In genomic region chrX:73718686-73719362, GRCm38 (mm10) we compare ENCODE assay signal across 8 mouse cellular contexts. TPM values are rescaled to one million over a fixed set of nuclear protein-coding genes. Genes with fewer than 3 reads are reported as not detected.
DNase-seq lines count a peak whose midpoint lies in the region; ATAC-seq lines count a peak whose summit lies in the region.

No protein-coding gene starts in this region.

- H3K27ac ChIP-seq in hindbrain, embryonic 10.5 days, result no peak overlapping the region
- no peak overlapping the region for H3K27ac ChIP-seq in hindbrain, embryonic 11.5 days (ENCODE audit: low read depth, low read length)
- peak overlapping the region; percentile 11; the same call in 1 of the 2 replicates for H3K27ac ChIP-seq in embryonic facial prominence, embryonic 14.5 days (replicated peaks; ENCODE audit: low read depth, low read length)
- no peak overlapping the region for H3K27ac ChIP-seq in hindbrain, embryonic 16.5 days (ENCODE audit: low read depth, low read length)
- 0 out of 2 replicates have a peak overlapping the region, but pooled peaks have one; percentile 48 for H3K27ac ChIP-seq in liver, embryonic 12.5 days
- H3K27ac ChIP-seq in neural tube, embryonic 13.5 days (replicated peaks), result peak overlapping the region; percentile 56

- peaks cover 3% of the 10 kb centered on the region; the same call in 1 of the 2 replicates for H3K36me3 ChIP-seq in hindbrain, embryonic 10.5 days
- no peaks in the 10 kb centered on the region for H3K36me3 ChIP-seq in hindbrain, embryonic 11.5 days (ENCODE audit: control insufficient read depth, insufficient read depth, low read length)
- no peaks in the 10 kb centered on the region; the same call in 1 of the 2 replicates for H3K36me3 ChIP-seq in embryonic facial prominence, embryonic 14.5 days (ENCODE audit: control insufficient read depth, insufficient read depth, low read length)
- no peaks in the 10 kb centered on the region for H3K36me3 ChIP-seq in hindbrain, embryonic 16.5 days (ENCODE audit: control insufficient read depth, insufficient read depth, low read length)
- peaks cover 8% of the 10 kb centered on the region; the same call in 1 of the 2 replicates for H3K36me3 ChIP-seq in liver, embryonic 12.5 days
- 0 out of 2 replicates have a peak, but pooled peaks cover 13% of the 10 kb centered on the region for H3K36me3 ChIP-seq in neural tube, embryonic 13.5 days

- no peak overlapping the region for H3K9ac ChIP-seq in hindbrain, embryonic 11.5 days (ENCODE audit: low read depth, low read length)
- no peak overlapping the region for H3K9ac ChIP-seq in embryonic facial prominence, embryonic 14.5 days (ENCODE audit: low read depth, low read length)
- H3K9ac ChIP-seq in hindbrain, embryonic 16.5 days (ENCODE audit: low read depth, low read length), result no peak overlapping the region
- H3K9ac ChIP-seq in liver, embryonic 12.5 days, result peak overlapping the region; percentile 39
- peak overlapping the region; percentile 26; the same call in 1 of the 2 replicates for H3K9ac ChIP-seq in neural tube, embryonic 13.5 days

- H3K4me1 ChIP-seq in hindbrain, embryonic 10.5 days (replicated peaks), result peaks cover 34% of the 10 kb centered on the region
- H3K4me1 ChIP-seq in hindbrain, embryonic 11.5 days (replicated peaks; ENCODE audit: control insufficient read depth, insufficient read depth, low read length), result no peaks in the 10 kb centered on the region
- H3K4me1 ChIP-seq in embryonic facial prominence, embryonic 14.5 days (ENCODE audit: control insufficient read depth, insufficient read depth, low read length), result peaks cover 11% of the 10 kb centered on the region
- H3K4me1 ChIP-seq in hindbrain, embryonic 16.5 days (ENCODE audit: control insufficient read depth, insufficient read depth, low read depth, low read length), result peaks cover 17% of the 10 kb centered on the region
- H3K4me1 ChIP-seq in liver, embryonic 12.5 days, result peaks cover 41% of the 10 kb centered on the region
- H3K4me1 ChIP-seq in neural tube, embryonic 13.5 days (replicated peaks), result peaks cover 35% of the 10 kb centered on the region

- ATAC-seq in hindbrain, embryonic 11.5 days (ENCODE audit: low FRiP score), result no peak
- peak; percentile 15 for ATAC-seq in activated CD4-positive, CD25-positive, alpha-beta regulatory T cell, adult 4 months
- ATAC-seq in embryonic facial prominence, embryonic 14.5 days (ENCODE audit: low read depth), result no peak
- no peak for ATAC-seq in hindbrain, embryonic 16.5 days
- no peak for ATAC-seq in liver, embryonic 12.5 days
- no peak for ATAC-seq in neural tube, embryonic 13.5 days (ENCODE audit: low read depth)

- no peaks in the 10 kb centered on the region for H3K9me3 ChIP-seq in hindbrain, embryonic 10.5 days
- no peaks in the 10 kb centered on the region for H3K9me3 ChIP-seq in hindbrain, embryonic 11.5 days (ENCODE audit: control insufficient read depth, low read length)
- no peaks in the 10 kb centered on the region for H3K9me3 ChIP-seq in embryonic facial prominence, embryonic 14.5 days (ENCODE audit: control insufficient read depth, low read length)
- H3K9me3 ChIP-seq in hindbrain, embryonic 16.5 days (ENCODE audit: control insufficient read depth, low read length), result no peaks in the 10 kb centered on the region
- H3K9me3 ChIP-seq in liver, embryonic 12.5 days (replicated peaks), result no peaks in the 10 kb centered on the region
- H3K9me3 ChIP-seq in neural tube, embryonic 13.5 days, result no peaks in the 10 kb centered on the region

- H3K27me3 ChIP-seq in hindbrain, embryonic 10.5 days (ENCODE audit: insufficient read depth, poor library complexity, severe bottlenecking), result peaks cover 6% of the 10 kb centered on the region
- H3K27me3 ChIP-seq in hindbrain, embryonic 11.5 days (ENCODE audit: control insufficient read depth, insufficient read depth, low read length), result no peaks in the 10 kb centered on the region
- no peaks in the 10 kb centered on the region for H3K27me3 ChIP-seq in embryonic facial prominence, embryonic 14.5 days (replicated peaks; ENCODE audit: control insufficient read depth, insufficient read depth, low read length)
- H3K27me3 ChIP-seq in hindbrain, embryonic 16.5 days (replicated peaks; ENCODE audit: control insufficient read depth, insufficient read depth, low read length), result no peaks in the 10 kb centered on the region
- no peaks in the 10 kb centered on the region for H3K27me3 ChIP-seq in liver, embryonic 12.5 days (replicated peaks)
- H3K27me3 ChIP-seq in neural tube, embryonic 13.5 days, result no peaks in the 10 kb centered on the region

- 0 out of 2 replicates have a peak overlapping the region, but pooled peaks have one; percentile 6 for H3K4me3 ChIP-seq in hindbrain, embryonic 10.5 days
- no peak overlapping the region; the same call in 1 of the 2 replicates for H3K4me3 ChIP-seq in hindbrain, embryonic 11.5 days (ENCODE audit: low read depth, low read length)
- H3K4me3 ChIP-seq in embryonic facial prominence, embryonic 14.5 days (ENCODE audit: low read depth, low read length), result no peak overlapping the region
- no peak overlapping the region for H3K4me3 ChIP-seq in hindbrain, embryonic 16.5 days (ENCODE audit: low read length)
- peak overlapping the region; percentile 68; the same call in 1 of the 2 replicates for H3K4me3 ChIP-seq in liver, embryonic 12.5 days
- H3K4me3 ChIP-seq in neural tube, embryonic 13.5 days, result no peak overlapping the region

- 57% methylated on average over 5 of the region's 5 CpGs for WGBS in hindbrain, embryonic 10.5 days
- WGBS in hindbrain, embryonic 11.5 days, result 62% methylated on average over 5 of the region's 5 CpGs
- 29% methylated on average over 5 of the region's 5 CpGs for WGBS in embryonic facial prominence, embryonic 14.5 days
- 44% methylated on average over 5 of the region's 5 CpGs for WGBS in hindbrain, embryonic 16.5 days
- 39% methylated on average over 5 of the region's 5 CpGs for WGBS in liver, embryonic 12.5 days (ENCODE audit: insufficient replicate concordance)
- WGBS in neural tube, embryonic 13.5 days, result 35% methylated on average over 5 of the region's 5 CpGs

- DNase-seq in hindbrain, embryonic 10.5 days (ENCODE audit: low spot score), result no peak
- no peak for DNase-seq in hindbrain, embryonic 11.5 days (ENCODE audit: low spot score)
- DNase-seq in embryonic facial prominence, embryonic 14.5 days (ENCODE audit: low spot score), result peak; percentile 27
- no peak for DNase-seq in yolk sac, embryonic 10.5 days (ENCODE audit: low spot score)

- H3K4me2 ChIP-seq in hindbrain, embryonic 11.5 days (replicated peaks; ENCODE audit: low read depth, low read length), result no peak overlapping the region
- H3K4me2 ChIP-seq in embryonic facial prominence, embryonic 14.5 days (ENCODE audit: low read depth, low read length), result peak overlapping the region; percentile 70
- peak overlapping the region; percentile 12; the same call in 1 of the 2 replicates for H3K4me2 ChIP-seq in hindbrain, embryonic 16.5 days (ENCODE audit: low read length)
- peak overlapping the region; percentile 85 for H3K4me2 ChIP-seq in liver, embryonic 12.5 days
- H3K4me2 ChIP-seq in neural tube, embryonic 13.5 days, result peak overlapping the region; percentile 68

RNA-seq across cellular contexts. Expression of gene Abcd1, which starts 2.4 kb away (rescaled TPM):
- polyA plus RNA-seq in hindbrain, embryonic 10.5 days (2016; fragmentation: Nextera tagmentation; extraction: Ambion mirVana), result 10.7 and 14.1 TPM in 2 replicates
- polyA plus RNA-seq in hindbrain, embryonic 11.5 days (2014; fragmentation: Nextera tagmentation; extraction: Ambion mirVana), result 7.6 and 8.7 TPM in 2 replicates
- 10 to 100 TPM; 22.3 to 34.1 TPM for polyA plus RNA-seq in activated CD4-positive, CD25-positive, alpha-beta regulatory T cell, adult 4 months (2017; shearing (Covaris generic))
- 14.7 and 15.7 TPM in 2 replicates for polyA plus RNA-seq in embryonic facial prominence, embryonic 14.5 days (2014; fragmentation: Nextera tagmentation; extraction: Ambion mirVana)
- 13.1 and 13.2 TPM in 2 replicates for polyA plus RNA-seq in hindbrain, embryonic 16.5 days (2015; fragmentation: Nextera tagmentation; extraction: Ambion mirVana)
- polyA plus RNA-seq in liver, embryonic 12.5 days (2016; fragmentation: Nextera tagmentation; extraction: Ambion mirVana), result 9.9 and 10.6 TPM in 2 replicates
- 10.3 and 11.1 TPM in 2 replicates for polyA plus RNA-seq in neural tube, embryonic 13.5 days (2015; fragmentation: Nextera tagmentation; extraction: Ambion mirVana)

RNA-seq across cellular contexts. Expression of gene Bcap31, which starts 2.8 kb away (rescaled TPM):
- polyA plus RNA-seq in hindbrain, embryonic 10.5 days (2016; fragmentation: Nextera tagmentation; extraction: Ambion mirVana), result 144 and 164 TPM in 2 replicates
- polyA plus RNA-seq in hindbrain, embryonic 11.5 days (2014; fragmentation: Nextera tagmentation; extraction: Ambion mirVana), result 146 and 155 TPM in 2 replicates
- 100 to 1,000 TPM; 270 to 336 TPM for polyA plus RNA-seq in activated CD4-positive, CD25-positive, alpha-beta regulatory T cell, adult 4 months (2017; shearing (Covaris generic))
- 240 and 244 TPM in 2 replicates for polyA plus RNA-seq in embryonic facial prominence, embryonic 14.5 days (2014; fragmentation: Nextera tagmentation; extraction: Ambion mirVana)
- 144 and 154 TPM in 2 replicates for polyA plus RNA-seq in hindbrain, embryonic 16.5 days (2015; fragmentation: Nextera tagmentation; extraction: Ambion mirVana)
- 173 and 175 TPM in 2 replicates for polyA plus RNA-seq in liver, embryonic 12.5 days (2016; fragmentation: Nextera tagmentation; extraction: Ambion mirVana)
- polyA plus RNA-seq in neural tube, embryonic 13.5 days (2015; fragmentation: Nextera tagmentation; extraction: Ambion mirVana), result 147 and 150 TPM in 2 replicates

RNA-seq across cellular contexts. Expression of gene Plxnb3, which starts 38.1 kb away (rescaled TPM):
- 0.10 and 0.19 TPM in 2 replicates for polyA plus RNA-seq in hindbrain, embryonic 10.5 days (2016; fragmentation: Nextera tagmentation; extraction: Ambion mirVana)
- polyA plus RNA-seq in hindbrain, embryonic 11.5 days (2014; fragmentation: Nextera tagmentation; extraction: Ambion mirVana), result 0.28 TPM in 1 of 2 replicates, not detected in the other
- not detected for polyA plus RNA-seq in activated CD4-positive, CD25-positive, alpha-beta regulatory T cell, adult 4 months (2017; shearing (Covaris generic))
- 0.90 and 1.1 TPM in 2 replicates for polyA plus RNA-seq in embryonic facial prominence, embryonic 14.5 days (2014; fragmentation: Nextera tagmentation; extraction: Ambion mirVana)
- 0.90 and 1.2 TPM in 2 replicates for polyA plus RNA-seq in hindbrain, embryonic 16.5 days (2015; fragmentation: Nextera tagmentation; extraction: Ambion mirVana)
- 0.17 and 0.28 TPM in 2 replicates for polyA plus RNA-seq in liver, embryonic 12.5 days (2016; fragmentation: Nextera tagmentation; extraction: Ambion mirVana)
- 0.50 and 0.73 TPM in 2 replicates for polyA plus RNA-seq in neural tube, embryonic 13.5 days (2015; fragmentation: Nextera tagmentation; extraction: Ambion mirVana)

RNA-seq across cellular contexts. Expression of gene Slc6a8, which starts 45.9 kb away (rescaled TPM):
- 5.0 and 5.6 TPM in 2 replicates for polyA plus RNA-seq in hindbrain, embryonic 10.5 days (2016; fragmentation: Nextera tagmentation; extraction: Ambion mirVana)
- polyA plus RNA-seq in hindbrain, embryonic 11.5 days (2014; fragmentation: Nextera tagmentation; extraction: Ambion mirVana), result 6.0 and 7.8 TPM in 2 replicates
- under 1 TPM; 0.36 to 0.61 TPM for polyA plus RNA-seq in activated CD4-positive, CD25-positive, alpha-beta regulatory T cell, adult 4 months (2017; shearing (Covaris generic))
- polyA plus RNA-seq in embryonic facial prominence, embryonic 14.5 days (2014; fragmentation: Nextera tagmentation; extraction: Ambion mirVana), result 8.8 and 10.1 TPM in 2 replicates
- 6.0 and 7.1 TPM in 2 replicates for polyA plus RNA-seq in hindbrain, embryonic 16.5 days (2015; fragmentation: Nextera tagmentation; extraction: Ambion mirVana)
- polyA plus RNA-seq in liver, embryonic 12.5 days (2016; fragmentation: Nextera tagmentation; extraction: Ambion mirVana), result 1.3 and 1.8 TPM in 2 replicates
- polyA plus RNA-seq in neural tube, embryonic 13.5 days (2015; fragmentation: Nextera tagmentation; extraction: Ambion mirVana), result 7.7 and 7.8 TPM in 2 replicates

RNA-seq across cellular contexts. Expression of gene Srpk3, which starts 55.4 kb away (rescaled TPM):
- polyA plus RNA-seq in hindbrain, embryonic 10.5 days (2016; fragmentation: Nextera tagmentation; extraction: Ambion mirVana), result 1.3 and 1.8 TPM in 2 replicates
- polyA plus RNA-seq in hindbrain, embryonic 11.5 days (2014; fragmentation: Nextera tagmentation; extraction: Ambion mirVana), result 1.3 and 1.6 TPM in 2 replicates
- 1 to 10 TPM in 1 of 2 experiments, not detected in 1; 1.7 TPM for polyA plus RNA-seq in activated CD4-positive, CD25-positive, alpha-beta regulatory T cell, adult 4 months (2017; shearing (Covaris generic))
- 54.6 and 63.2 TPM in 2 replicates for polyA plus RNA-seq in embryonic facial prominence, embryonic 14.5 days (2014; fragmentation: Nextera tagmentation; extraction: Ambion mirVana)
- 1.9 and 4.4 TPM in 2 replicates for polyA plus RNA-seq in hindbrain, embryonic 16.5 days (2015; fragmentation: Nextera tagmentation; extraction: Ambion mirVana)
- 0.89 and 1.2 TPM in 2 replicates for polyA plus RNA-seq in liver, embryonic 12.5 days (2016; fragmentation: Nextera tagmentation; extraction: Ambion mirVana)
- polyA plus RNA-seq in neural tube, embryonic 13.5 days (2015; fragmentation: Nextera tagmentation; extraction: Ambion mirVana), result 2.6 and 5.1 TPM in 2 replicates

Comparison
In these comparisons a context has a peak if more than half of its experiments do, and no peak if none do; other contexts are left out.
1. H3K4me3 ChIP-seq: peak in hindbrain, embryonic 10.5 days (single experiment) and liver, embryonic 12.5 days (single experiment); none in hindbrain, embryonic 11.5 days (single experiment), embryonic facial prominence, embryonic 14.5 days (single experiment), hindbrain, embryonic 16.5 days (single experiment) and neural tube, embryonic 13.5 days (single experiment).
2. H3K27ac ChIP-seq: peak in embryonic facial prominence, embryonic 14.5 days (single experiment), liver, embryonic 12.5 days (single experiment) and neural tube, embryonic 13.5 days (single experiment); none in hindbrain, embryonic 10.5 days (single experiment), hindbrain, embryonic 11.5 days (single experiment) and hindbrain, embryonic 16.5 days (single experiment).
3. H3K9ac ChIP-seq: peak in liver, embryonic 12.5 days (single experiment) and neural tube, embryonic 13.5 days (single experiment); none in hindbrain, embryonic 11.5 days (single experiment), embryonic facial prominence, embryonic 14.5 days (single experiment) and hindbrain, embryonic 16.5 days (single experiment).